Mouse (Mus musculus) heart, postnatal 0 days (tissue): ENCODE measurements around the gene Tnc. TPM values are rescaled to one million over a fixed set of nuclear protein-coding genes. Genes with fewer than 3 reads are reported as not detected.

Experiments used
- ATAC-seq: fragments of 200-750 bp; cut with Nextera tagmentation; 2 replicates; pipeline ENCODE4 v1.8.0; 2017; ENCODE audit warnings: low read depth, moderate number of reproducible peaks, moderate library complexity; ENCODE audit not compliant: insufficient read depth
- DNase-seq: peaks from one replicate; pipeline ENCODE4 v3.0.0-alpha.2; 2016; ENCODE audit warnings: low spot score
- H3K27ac ChIP-seq: fragments of 300-500 bp; sonication (generic); 2 replicates; pipeline ENCODE4 v1.5.1; 2014; ENCODE audit warnings: low read depth, mild to moderate bottlenecking
- H3K27me3 ChIP-seq: fragments of 300-500 bp; sonication (generic); 2 replicates; pipeline ENCODE4 v1.6.1; 2014; ENCODE audit warnings: low read length, mixed read lengths; ENCODE audit not compliant: control insufficient read depth, insufficient read depth
- H3K36me3 ChIP-seq: fragments of 300-500 bp; sonication (generic); replicated peaks from 2 replicates; pipeline ENCODE4 v1.6.1; 2014; ENCODE audit warnings: low read length, mixed read lengths; ENCODE audit not compliant: control insufficient read depth, insufficient read depth
- H3K4me1 ChIP-seq: fragments of 300-500 bp; sonication (generic); 2 replicates; pipeline ENCODE4 v1.6.1; 2014; ENCODE audit warnings: antibody characterized with exemption; ENCODE audit not compliant: control insufficient read depth, insufficient read depth
- H3K4me2 ChIP-seq: fragments of 300-500 bp; sonication (generic); 2 replicates; pipeline ENCODE4 v1.6.1; 2014; ENCODE audit warnings: low read depth, mild to moderate bottlenecking, low read length, moderate library complexity
- H3K4me3 ChIP-seq: fragments of 300-500 bp; sonication (generic); 2 replicates; pipeline ENCODE4 v1.5.1; 2014; ENCODE audit warnings: low read depth, low read length
- H3K9ac ChIP-seq: fragments of 300-500 bp; sonication (generic); replicated peaks from 2 replicates; pipeline ENCODE4 v1.6.1; 2014; ENCODE audit warnings: low read depth, low read length, mixed read lengths
- H3K9me3 ChIP-seq: fragments of 300-500 bp; sonication (generic); replicated peaks from 2 replicates; pipeline ENCODE4 v1.6.1; 2016; ENCODE audit warnings: low read length; ENCODE audit not compliant: control insufficient read depth
- CTCF ChIP-seq: IDR thresholded peaks from 2 replicates; pipeline ENCODE4 v1.5.1; 2016; ENCODE audit warnings: antibody characterized with exemption, control low read depth, low read depth
- EP300 ChIP-seq: IDR thresholded peaks from 2 replicates; pipeline ENCODE4 v1.6.1; 2016; ENCODE audit warnings: antibody characterized with exemption, low read depth
- WGBS: fragments of 180-500 bp; shearing (Covaris S2); extraction: QIAGEN DNeasy Blood & Tissue Kit; methylation state at CpG from one replicate; pipeline ENCODE4 v1.1.7; 2014; 5-methylcytosine and 5-hydroxymethylcytosine counted together
- polyA plus RNA-seq: library from polyadenylated mRNA; unstranded; fragments of >200 nt; fragmentation: Nextera tagmentation; extraction: Ambion mirVana; gene quantifications from 2 replicates; pipeline ENCODE4 v1.2.1, GENCODE M21; 2015
- total RNA-seq: library from RNA; depleted of rRNA; stranded (reverse); fragments of >200 nt; gene quantifications from 2 replicates; pipeline ENCODE4 v1.2.3, GENCODE M21; 2014; ENCODE audit warnings: low replicate concordance

Gene Tnc
- total and polyA plus RNA-seq, 2 experiments from 2014 or later: 4.6 to 39.1 TPM

DNA sequence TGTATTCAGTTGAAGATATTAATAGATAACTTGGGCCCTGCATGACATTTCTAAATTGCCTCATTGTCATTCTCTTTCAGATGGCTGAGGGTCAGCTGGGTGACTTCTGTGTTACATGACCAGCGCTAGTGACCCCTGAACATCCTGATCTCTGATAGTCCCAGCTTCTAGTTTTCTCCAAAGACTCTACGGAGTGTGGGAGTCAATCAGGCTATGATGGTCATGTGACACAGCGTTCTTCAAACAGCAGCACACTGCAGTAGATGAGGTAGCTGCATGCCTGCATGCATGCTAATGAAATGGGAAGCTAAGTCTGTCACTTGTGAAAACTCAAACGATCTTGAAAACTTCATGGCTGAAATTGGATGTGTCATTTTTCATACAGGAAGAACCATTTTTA is 41.6 kb downstream of the Tnc start:
- Histone ChIP-seq H3K9me3 (no peaks in the 10 kb centered on the region), H3K27me3 (no peaks in the 10 kb centered on the region), H3K4me3 (no peak overlapping the region), H3K4me1 (no peaks in the 10 kb centered on the region), H3K36me3 (no peaks in the 10 kb centered on the region), H3K4me2 (no peak overlapping the region), H3K9ac (no peak overlapping the region), H3K27ac (no peak overlapping the region)
- TF ChIP-seq EP300 (no peak), CTCF (no peak)
- DNase-seq: no peak
- ATAC-seq: no peak
- 74% methylated on average over 4 of the region's 4 CpGs for WGBS

DNA sequence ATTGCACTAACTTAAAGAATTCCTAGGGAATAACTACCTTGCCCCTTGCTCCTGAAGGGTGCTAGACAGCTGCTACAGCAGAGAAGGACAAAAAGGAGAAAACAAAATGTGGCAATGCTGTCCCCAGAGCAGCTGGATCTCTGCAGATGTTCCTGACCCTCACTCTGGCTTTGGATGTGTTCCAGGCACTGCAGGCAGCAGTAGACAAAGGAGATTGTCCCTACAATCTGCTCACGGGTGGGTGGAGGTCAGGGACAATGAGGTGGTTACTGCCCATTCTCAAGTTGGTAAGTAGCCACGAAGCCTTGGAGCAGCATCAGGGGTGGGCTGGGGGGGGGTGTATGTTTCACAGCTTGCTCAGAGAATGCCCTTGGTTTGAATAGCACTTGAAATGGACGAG is 43.1 kb downstream of the Tnc start:
- H3K4me1 ChIP-seq: no peaks in the 10 kb centered on the region
- no peak overlapping the region for H3K4me3 ChIP-seq
- H3K4me2 ChIP-seq: no peak overlapping the region
- ATAC-seq (no peak), DNase-seq (no peak)
- H3K9me3 ChIP-seq: no peaks in the 10 kb centered on the region
- H3K36me3 ChIP-seq: no peaks in the 10 kb centered on the region
- H3K27ac ChIP-seq: no peak overlapping the region
- no peaks in the 10 kb centered on the region for H3K27me3 ChIP-seq
- 37% methylated on average over 3 of the region's 3 CpGs for WGBS
- H3K9ac ChIP-seq: no peak overlapping the region
- TF ChIP-seq EP300: no peak
- no peak for TF ChIP-seq CTCF

DNA sequence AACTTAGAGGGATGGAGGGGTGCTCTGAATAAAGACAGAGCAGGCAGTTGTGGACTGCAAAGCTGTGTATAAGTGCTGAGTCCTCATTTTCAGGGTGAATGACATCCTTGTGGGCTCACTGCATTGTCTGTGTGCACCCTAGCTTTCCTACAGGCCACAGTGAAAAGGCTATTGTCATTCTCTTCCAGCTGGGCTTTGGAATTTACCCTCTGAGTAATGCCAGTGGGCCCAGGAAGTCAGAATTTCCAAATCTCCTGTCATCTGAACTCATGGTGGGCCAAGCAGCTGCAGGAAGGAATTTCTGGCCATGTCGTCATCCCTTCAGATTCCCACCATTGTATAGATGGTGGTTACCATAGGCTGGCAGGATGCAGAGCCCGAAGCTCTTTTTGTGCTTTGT is 44.6 kb downstream of the Tnc start:
- Histone ChIP-seq H3K4me1 (no peaks in the 10 kb centered on the region), H3K4me2 (no peak overlapping the region), H3K4me3 (no peak overlapping the region), H3K9me3 (no peaks in the 10 kb centered on the region), H3K27ac (no peak overlapping the region), H3K27me3 (no peaks in the 10 kb centered on the region), H3K36me3 (no peaks in the 10 kb centered on the region), H3K9ac (no peak overlapping the region)
- TF ChIP-seq EP300: no peak
- TF ChIP-seq CTCF: no peak
- WGBS: 42% methylated on average over 2 of the region's 2 CpGs
- ATAC-seq: no peak
- DNase-seq: no peak

DNA sequence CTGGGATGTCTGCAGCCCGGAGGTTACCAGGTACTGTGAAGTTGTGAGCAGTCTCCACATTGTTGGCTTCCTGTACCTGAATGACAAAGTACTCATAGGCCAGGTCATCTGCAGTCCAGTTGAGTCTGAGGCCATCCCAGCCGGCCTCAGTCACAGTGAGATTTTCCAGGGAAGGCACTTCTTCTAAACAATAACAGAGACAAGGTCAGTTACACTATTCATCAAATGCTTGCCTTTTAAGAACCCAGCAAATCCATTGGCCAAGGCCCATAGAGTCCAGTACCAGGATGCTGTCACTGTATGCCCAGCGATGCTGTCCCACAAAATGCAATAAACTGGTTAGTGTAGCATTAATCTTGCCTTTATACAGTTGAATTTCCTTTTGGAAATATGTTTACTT is 46.0 kb downstream of the Tnc start:
- TF ChIP-seq EP300 (no peak), CTCF (no peak)
- H3K27ac ChIP-seq: no peak overlapping the region
- no peak for DNase-seq
- H3K4me1 ChIP-seq: no peaks in the 10 kb centered on the region
- H3K9ac ChIP-seq: no peak overlapping the region
- H3K4me3 ChIP-seq: no peak overlapping the region
- 80% methylated on average over 3 of the region's 3 CpGs for WGBS
- H3K36me3 ChIP-seq: no peaks in the 10 kb centered on the region
- H3K27me3 ChIP-seq: no peaks in the 10 kb centered on the region
- H3K4me2 ChIP-seq: no peak overlapping the region
- H3K9me3 ChIP-seq: no peaks in the 10 kb centered on the region
- ATAC-seq: no peak

DNA sequence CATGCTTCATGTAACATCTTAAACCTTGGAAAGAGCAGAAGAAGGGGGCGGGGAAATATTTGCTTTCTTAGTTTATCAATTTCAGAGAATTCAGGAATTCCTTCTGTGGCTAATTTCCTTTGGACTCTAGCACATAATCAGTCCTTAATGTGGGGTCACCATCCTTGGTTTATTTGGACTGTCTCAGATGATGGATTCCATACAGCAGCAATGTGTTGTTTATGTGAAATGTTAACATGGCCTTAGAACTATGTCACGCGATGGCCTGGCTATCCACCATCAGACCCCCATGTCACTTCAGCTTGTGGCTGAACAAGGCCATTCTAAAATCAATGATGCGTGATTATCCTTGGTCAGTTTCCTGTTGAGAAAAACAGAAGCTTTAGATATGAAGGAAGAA is 46.5 kb downstream of the Tnc start:
- H3K27ac ChIP-seq: no peak overlapping the region
- no peaks in the 10 kb centered on the region for H3K36me3 ChIP-seq
- H3K9me3 ChIP-seq: no peaks in the 10 kb centered on the region
- TF ChIP-seq CTCF (no peak), EP300 (no peak)
- ATAC-seq (no peak), DNase-seq (no peak)
- no peak overlapping the region for H3K9ac ChIP-seq
- WGBS: 89% methylated on average over 4 of the region's 4 CpGs
- H3K4me1 ChIP-seq: no peaks in the 10 kb centered on the region
- no peak overlapping the region for H3K4me3 ChIP-seq
- H3K4me2 ChIP-seq: no peak overlapping the region
- H3K27me3 ChIP-seq: no peaks in the 10 kb centered on the region

DNA sequence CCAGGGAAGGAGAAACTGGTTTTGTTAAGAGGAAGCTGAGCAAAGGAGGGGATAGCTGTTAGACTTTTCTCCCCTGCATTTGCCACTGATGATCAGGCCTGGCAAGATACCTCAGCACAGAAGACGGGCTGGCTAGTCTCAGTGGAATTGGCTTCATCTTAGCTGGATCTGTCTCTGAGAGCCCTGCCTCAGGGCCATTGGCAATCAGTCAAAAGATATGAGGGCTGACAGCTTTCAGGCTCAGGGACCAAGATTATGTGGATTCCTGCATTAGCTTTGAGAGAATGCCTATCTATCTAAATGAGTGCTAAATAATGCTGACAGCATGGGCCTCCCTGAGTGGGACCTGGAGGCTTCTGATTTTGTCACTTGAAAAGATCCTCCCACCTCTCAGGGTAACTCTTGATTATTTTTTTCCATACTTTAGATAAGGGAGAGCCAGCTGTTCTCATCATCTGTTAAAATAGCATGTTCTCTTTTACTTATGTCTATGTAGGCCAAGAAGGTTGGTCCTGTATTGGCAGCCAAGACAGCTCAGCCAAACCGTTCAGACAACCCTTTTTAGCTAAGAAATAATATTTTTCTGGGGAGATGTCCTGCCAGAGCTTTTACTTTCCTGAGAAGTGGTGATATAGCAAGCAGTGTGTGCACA is 53.2 kb downstream of the Tnc start:
- no peaks in the 10 kb centered on the region for H3K9me3 ChIP-seq
- H3K27me3 ChIP-seq: no peaks in the 10 kb centered on the region
- 17% methylated on average over 2 of the region's 2 CpGs for WGBS
- H3K4me2 ChIP-seq: no peak overlapping the region
- TF ChIP-seq CTCF: no peak
- no peak for TF ChIP-seq EP300
- H3K36me3 ChIP-seq: no peaks in the 10 kb centered on the region
- H3K4me1 ChIP-seq: no peaks in the 10 kb centered on the region; the same call in 1 of the 2 replicates
- ATAC-seq (no peak), DNase-seq (no peak)
- no peak overlapping the region for H3K27ac ChIP-seq
- H3K4me3 ChIP-seq: no peak overlapping the region
- no peak overlapping the region for H3K9ac ChIP-seq
